Mouse (Mus musculus) cerebellum, adult 2 months (tissue): ENCODE measurements at regions not wholly inside any gene's neighbourhood (a gene's known extent, or its start where the extent isn't known, plus 50 kb on each side); places are given as distances from the start of the nearest gene placed in this dataset.

Experiments used
- DNase-seq, 2 experiments: peaks; one replicate each; pipeline ENCODE4 v3.0.0; 2021
- H3K27ac ChIP-seq: fragments of 200-500 bp; 2 replicates; pipeline ENCODE4 v1.5.1; 2012; ENCODE audit warnings: low read length, control low read depth, inconsistent platforms; ENCODE audit not compliant: insufficient read depth
- H3K27me3 ChIP-seq: fragments of 200-500 bp; 2 replicates; pipeline ENCODE4 v1.6.1; 2012; ENCODE audit warnings: inconsistent platforms, mild to moderate bottlenecking, low read length, moderate library complexity; ENCODE audit not compliant: control insufficient read depth, insufficient read depth
- H3K4me1 ChIP-seq: fragments of 200-500 bp; 2 replicates; pipeline ENCODE4 v1.6.1; 2011; ENCODE audit warnings: low read length; ENCODE audit not compliant: control insufficient read depth, insufficient read depth
- H3K4me3 ChIP-seq: fragments of 200-500 bp; replicated peaks from 2 replicates; pipeline ENCODE3; 2011; ENCODE audit warnings: mild to moderate bottlenecking, low read depth, low read length, control low read depth; ENCODE audit not compliant: insufficient read depth
- CTCF ChIP-seq: fragments of 200-500 bp; IDR thresholded peaks from 2 replicates; pipeline ENCODE4 v1.5.1; 2011; ENCODE audit warnings: low read depth, mild to moderate bottlenecking, control low read depth, low read length, moderate library complexity, borderline replicate concordance; ENCODE audit not compliant: insufficient read depth
- POLR2A ChIP-seq: fragments of 200-500 bp; IDR thresholded peaks from 2 replicates; pipeline ENCODE4 v1.6.1; 2011; ENCODE audit warnings: low read length, control low read depth, borderline replicate concordance; ENCODE audit not compliant: insufficient read depth
- WGBS: fragments of 180-500 bp; shearing (Covaris S2); methylation state at CpG from one replicate; pipeline ENCODE4 v1.1.7; 2018; 5-methylcytosine and 5-hydroxymethylcytosine counted together

DNA sequence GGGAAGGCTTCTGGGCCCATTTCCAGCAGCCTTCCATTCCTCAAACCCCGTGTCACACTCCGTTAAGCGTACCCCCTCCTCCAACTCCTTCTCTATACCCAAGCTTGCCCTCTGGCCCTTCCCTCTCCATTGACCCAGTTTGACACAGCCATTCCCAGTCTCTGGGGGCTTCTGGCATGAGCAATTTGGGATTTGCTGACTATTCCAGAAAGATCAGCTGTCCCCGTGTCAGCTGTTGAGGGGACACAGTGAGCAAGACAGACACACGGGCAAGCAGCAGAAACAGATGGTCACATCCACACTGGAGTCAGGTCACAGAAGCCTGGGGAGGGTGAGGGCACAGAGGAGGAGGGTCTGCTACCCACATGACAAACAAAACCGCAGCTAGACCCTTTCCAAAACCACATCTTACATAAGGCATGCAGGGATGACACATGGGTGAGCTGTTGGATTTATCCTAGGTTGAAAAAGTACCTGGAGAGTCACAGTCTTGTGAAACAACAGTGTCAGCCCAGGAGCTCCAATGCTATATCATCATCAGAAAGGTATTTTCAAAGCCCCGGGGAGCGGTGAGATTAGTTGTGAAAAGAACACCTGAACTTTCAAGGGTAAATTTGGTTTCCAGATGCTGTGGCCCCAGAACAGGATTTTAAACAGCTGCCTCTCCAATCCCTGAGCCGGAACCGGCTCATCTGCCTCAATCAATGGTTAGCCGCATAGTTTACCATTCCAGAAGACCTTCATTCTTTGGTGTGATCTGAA, 93.5 kb upstream of the Gadd45a start:
- Histone ChIP-seq H3K4me3 (no peak overlapping the region), H3K27ac (no peak overlapping the region), H3K27me3 (no peaks in the 10 kb centered on the region), H3K4me1 (peaks cover 10% of the 10 kb centered on the region; the same call in 1 of the 2 replicates)
- TF ChIP-seq CTCF (no peak), POLR2A (no peak)
- WGBS = 81% methylated on average over 11 of the region's 11 CpGs
- no peak for DNase-seq

DNA sequence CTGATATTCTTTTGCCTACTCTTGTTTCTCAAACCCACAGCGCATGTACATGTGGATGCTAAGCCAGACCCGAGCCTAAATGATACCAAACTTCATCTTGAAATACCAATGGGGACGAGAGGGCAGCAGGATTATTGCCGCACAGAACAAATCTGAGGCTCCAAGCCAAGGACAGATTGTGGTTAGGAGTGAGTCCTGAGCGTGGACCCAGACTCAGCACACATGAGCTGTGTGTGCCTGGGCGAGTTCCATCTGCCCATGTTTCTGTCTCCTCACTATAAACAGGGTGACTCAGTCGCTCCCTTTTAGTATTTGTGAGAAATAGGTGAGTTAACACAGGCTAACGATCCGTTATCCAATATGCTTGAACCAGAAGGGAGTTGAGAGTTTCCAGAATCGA, 92.4 kb upstream of the Gadd45a start:
- 40% methylated on average over 10 of the region's 10 CpGs for WGBS

GRCm38 (mm10) chr6:67128503-67129463, 91.5 kb upstream of the Gadd45a start:
- TF ChIP-seq CTCF (no peak), POLR2A (no peak)
- 64% methylated on average over 16 of the region's 16 CpGs for WGBS
- no peak for DNase-seq

More for the DNA sequence above, 92.4 kb upstream of the Gadd45a start:
- peak in 1 of 2 experiments; percentile 44 for DNase-seq
- no peak overlapping the region for H3K4me3 ChIP-seq
- H3K27me3 ChIP-seq = no peaks in the 10 kb centered on the region
- H3K4me1 ChIP-seq = peaks cover 10% of the 10 kb centered on the region; the same call in 1 of the 2 replicates
- TF ChIP-seq CTCF = no peak
- no peak for TF ChIP-seq POLR2A
- H3K27ac ChIP-seq = no peak overlapping the region

GRCm38 (mm10) chr6:67127727-67128126, 90.5 kb upstream of the Gadd45a start:
- no peak overlapping the region for H3K27ac ChIP-seq
- peaks cover 10% of the 10 kb centered on the region; the same call in 1 of the 2 replicates for H3K4me1 ChIP-seq
- H3K4me3 ChIP-seq = no peak overlapping the region
- 95% methylated on average over 4 of the region's 4 CpGs for WGBS
- H3K27me3 ChIP-seq = no peaks in the 10 kb centered on the region; the same call in 1 of the 2 replicates
- no peak for DNase-seq
- TF ChIP-seq POLR2A (no peak), CTCF (no peak)

More at GRCm38 (mm10) chr6:67128503-67129463, 91.5 kb upstream of the Gadd45a start:
- Histone ChIP-seq H3K27me3 (no peaks in the 10 kb centered on the region), H3K4me1 (peaks cover 10% of the 10 kb centered on the region; the same call in 1 of the 2 replicates), H3K4me3 (no peak overlapping the region), H3K27ac (no peak overlapping the region)

DNA sequence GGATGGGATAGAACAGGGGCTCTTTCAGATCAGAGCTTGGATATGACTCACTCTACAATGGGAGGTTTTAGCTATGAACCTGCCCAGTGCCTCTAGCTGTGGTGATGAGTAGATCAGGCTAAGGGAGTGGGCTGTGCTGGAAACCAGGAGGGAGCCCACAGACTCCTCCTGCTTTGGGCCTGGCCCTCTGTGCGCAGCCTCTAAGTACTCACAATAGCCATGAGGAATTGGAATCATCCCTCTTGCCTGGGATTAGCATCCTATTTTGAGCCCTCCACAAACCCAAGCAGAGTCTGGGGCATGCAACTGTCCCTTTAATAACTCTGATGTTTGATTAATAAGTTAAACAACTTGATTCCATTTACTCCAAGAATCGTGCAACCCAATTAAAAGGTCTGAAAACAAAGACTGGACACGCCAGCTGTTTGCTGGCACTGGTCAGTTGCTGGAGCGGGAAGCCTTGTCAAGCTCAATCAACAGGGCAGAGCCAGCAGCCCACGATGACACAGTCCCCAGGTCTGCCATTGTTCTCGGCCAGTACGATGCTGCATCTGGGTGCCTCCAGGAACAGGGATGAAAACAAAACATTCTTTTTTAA, 88.6 kb upstream of the Gadd45a start:
- Histone ChIP-seq H3K4me3 (no peak overlapping the region), H3K27me3 (no peaks in the 10 kb centered on the region; the same call in 1 of the 2 replicates), H3K4me1 (peaks cover 10% of the 10 kb centered on the region; the same call in 1 of the 2 replicates), H3K27ac (no peak overlapping the region)
- TF ChIP-seq POLR2A (no peak), CTCF (no peak)
- 55% methylated on average over 7 of the region's 7 CpGs for WGBS
- DNase-seq = no peak

- TF ChIP-seq CTCF = no peak
- no peak for TF ChIP-seq POLR2A
- Histone ChIP-seq H3K4me3 (no peak overlapping the region), H3K27me3 (no peaks in the 10 kb centered on the region; the same call in 1 of the 2 replicates), H3K4me1 (no peaks in the 10 kb centered on the region), H3K27ac (no peak overlapping the region)
- WGBS = 60% methylated on average over 2 of the region's 2 CpGs
- no peak for DNase-seq
Observed at GRCm38 (mm10) chr6:67124089-67124488, 86.8 kb upstream of the Gadd45a start.

- H3K4me3 ChIP-seq = no peak overlapping the region
- no peaks in the 10 kb centered on the region for H3K4me1 ChIP-seq
- DNase-seq = no peak
- 81% methylated on average over 4 of the region's 4 CpGs for WGBS
- H3K27ac ChIP-seq = no peak overlapping the region
- no peak for TF ChIP-seq CTCF
- TF ChIP-seq POLR2A = no peak
- H3K27me3 ChIP-seq = no peaks in the 10 kb centered on the region; the same call in 1 of the 2 replicates
Observed at GRCm38 (mm10) chr6:67123071-67123470, 85.8 kb upstream of the Gadd45a start.
